Mouse (Mus musculus): ENCODE data around the gene Itgb1. TPM values are rescaled to one million over a fixed set of nuclear protein-coding genes. Genes with fewer than 3 reads are reported as not detected.

Gene Itgb1
- 50.4 and 50.5 TPM in 2 replicates for polyA plus RNA-seq (2012; rRNA removed)

DNA sequence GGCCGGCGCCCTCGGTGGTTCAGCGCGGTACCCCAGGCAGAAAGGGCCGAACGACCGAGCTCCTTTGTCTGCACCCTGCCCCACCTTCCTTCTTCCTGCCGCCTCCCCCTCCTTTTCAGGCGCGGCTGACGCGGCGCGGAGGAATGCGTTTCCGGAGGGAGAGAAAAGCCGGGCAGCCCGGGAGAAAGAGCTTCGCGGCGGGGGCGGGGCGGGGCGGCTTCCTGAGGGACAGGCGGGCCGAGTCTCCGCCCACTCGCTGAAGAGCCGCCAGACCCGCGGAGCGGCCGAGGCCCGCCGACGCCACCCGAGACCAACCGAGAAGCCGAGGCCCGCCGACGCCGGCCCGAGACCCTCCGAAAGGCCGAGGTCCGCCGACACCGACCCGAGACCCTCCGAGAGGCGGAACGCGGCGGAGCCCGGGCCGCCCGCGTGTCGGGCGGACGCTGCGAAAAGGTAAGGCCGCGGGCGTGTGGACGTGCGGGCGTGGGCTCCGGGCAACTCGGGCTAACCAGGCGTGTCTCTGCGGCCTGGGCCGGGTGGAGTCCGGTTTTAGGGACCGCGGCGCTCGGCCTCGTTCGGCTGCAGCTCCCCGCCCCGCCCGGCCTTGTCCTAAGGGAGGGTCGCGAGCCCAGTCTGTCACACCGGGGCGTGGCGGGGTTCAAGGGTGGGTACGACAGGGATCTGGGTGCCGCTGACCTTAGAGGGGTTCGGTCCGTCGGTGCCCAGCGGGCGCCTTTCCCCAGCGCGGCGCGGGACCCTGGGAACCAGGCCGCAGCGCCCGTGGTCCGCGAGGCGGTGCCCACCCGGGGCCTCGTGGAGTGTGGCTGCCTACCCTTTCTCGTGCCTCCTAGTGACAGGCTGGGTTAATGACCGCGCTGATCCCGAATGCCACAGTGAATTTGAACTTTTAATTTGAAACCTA lies at the start of gene Itgb1:
TSS of gene Itgb1 (plus strand) at position 148 of the 922 bp plus-strand sequence.

Other genes starting within 250 kb of the Itgb1 start
- not detected in 2 replicates for gene Gm3952, start 113.0 kb downstream of the Itgb1 start, polyA plus RNA-seq (2012; rRNA removed)

Data from liver, embryonic 18 days (tissue).